Mouse (Mus musculus) layer of hippocampus, adult 11-12 months (tissue): ENCODE results near the gene Dll3.
"Not testable (repeated sequence)": the region's sequence is repeated elsewhere in the genome, so short reads cannot be mapped to it uniquely, and the experiment has no call there.

Experiments used
- DNase-seq: peaks from one replicate; pipeline ENCODE4 v3.0.0; 2022; ENCODE audit warnings: low spot score

Dll3 gene

DNA sequence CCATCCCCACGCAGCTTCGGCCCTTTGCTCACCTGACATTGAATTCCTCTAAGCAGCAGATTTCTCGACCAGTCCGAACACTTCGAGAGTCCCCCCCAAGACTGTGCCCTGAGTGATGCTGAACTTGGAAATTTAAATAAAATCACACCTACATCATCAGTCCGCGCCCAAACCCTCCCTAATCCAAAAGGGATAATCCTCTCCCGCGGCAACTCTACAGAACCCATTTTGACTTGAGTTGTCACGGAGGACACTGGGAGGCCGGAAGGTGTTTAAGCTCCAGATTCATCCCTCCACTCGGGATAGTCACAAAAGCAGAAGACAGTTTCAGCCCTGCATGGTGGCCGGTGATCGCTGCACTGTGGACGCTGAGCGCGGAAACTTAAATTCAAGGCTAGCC is 50.1 kb downstream of the Dll3 start:
- DNase-seq, result no peak

DNA sequence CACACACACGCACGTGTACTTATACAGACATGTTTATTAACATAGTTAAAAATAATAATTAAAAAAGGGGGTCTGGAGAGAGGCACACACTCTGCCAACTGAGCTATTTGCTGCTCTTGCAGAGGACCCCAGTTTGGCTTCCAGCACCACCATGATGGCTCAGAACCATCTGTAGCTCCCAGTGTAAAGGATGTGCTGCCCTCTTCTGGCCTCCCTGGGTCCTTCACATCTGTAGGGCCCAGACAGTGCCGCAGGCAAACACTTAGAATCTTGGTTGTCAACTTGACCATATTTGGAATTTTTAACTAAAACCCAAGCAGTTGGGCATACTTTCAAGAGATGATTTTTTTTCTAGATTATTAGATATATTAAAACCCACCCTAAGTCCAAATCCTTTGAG is 53.1 kb downstream of the Dll3 start:
- no peak for DNase-seq

DNA sequence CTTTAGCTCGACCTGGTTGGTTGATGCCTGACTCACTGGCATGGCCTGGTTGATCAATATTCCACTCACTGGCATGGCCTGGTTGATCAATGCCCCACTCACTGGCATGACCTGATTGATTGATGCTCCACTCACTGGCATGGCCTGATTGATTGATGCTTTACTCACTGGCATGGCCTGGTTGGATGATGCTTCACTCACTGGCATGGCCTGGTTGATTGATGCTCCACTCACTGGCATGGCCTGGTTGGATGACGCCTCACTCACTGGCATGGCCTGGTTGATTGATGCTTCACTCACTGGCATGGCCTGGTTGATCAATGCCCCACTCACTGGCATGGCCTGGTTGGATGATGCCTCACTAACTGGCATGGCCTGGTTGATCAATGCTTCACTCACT is 58.1 kb downstream of the Dll3 start:
- not testable (repeated sequence) for DNase-seq
